Mouse (Mus musculus) ES-Bruce4 (cell line): ENCODE measurements around the gene Eme1. TPM values are rescaled to one million over a fixed set of nuclear protein-coding genes. Genes with fewer than 3 reads are reported as not detected.

Experiments
- H3K27ac ChIP-seq: 2 replicates; pipeline ENCODE4 v1.5.1; 2012; ENCODE audit warnings: low read length, inconsistent platforms; ENCODE audit not compliant: insufficient read depth
- H3K27me3 ChIP-seq: 2 replicates; pipeline ENCODE4 v1.6.1; 2012; ENCODE audit warnings: mild to moderate bottlenecking, low read length, inconsistent platforms; ENCODE audit not compliant: control insufficient read depth, poor library complexity, insufficient read depth, severe bottlenecking
- H3K36me3 ChIP-seq: 2 replicates; pipeline ENCODE4 v1.6.1; 2012; ENCODE audit warnings: inconsistent platforms, mild to moderate bottlenecking, low read length, moderate library complexity; ENCODE audit not compliant: control insufficient read depth, poor library complexity, insufficient read depth, severe bottlenecking
- H3K4me1 ChIP-seq: one replicate; pipeline ENCODE4 v1.8.1; 2011; ENCODE audit warnings: low read length; ENCODE audit not compliant: control insufficient read depth, insufficient read depth
- H3K4me3 ChIP-seq: 2 replicates; pipeline ENCODE4 v1.5.1; 2011; ENCODE audit warnings: low read depth, mild to moderate bottlenecking, low read length
- H3K9ac ChIP-seq: 2 replicates; pipeline ENCODE4 v1.6.1; 2012; ENCODE audit warnings: low read depth, mild to moderate bottlenecking, inconsistent platforms; ENCODE audit not compliant: poor library complexity, severe bottlenecking
- H3K9me3 ChIP-seq: replicated peaks from 2 replicates; pipeline ENCODE4 v1.6.1; 2012; ENCODE audit warnings: mild to moderate bottlenecking, low read length, inconsistent platforms; ENCODE audit not compliant: control insufficient read depth, poor library complexity, insufficient read depth, severe bottlenecking
- CTCF ChIP-seq: IDR thresholded peaks from one replicate; pipeline ENCODE4 v1.8.1; 2011; ENCODE audit warnings: low read depth, low read length
- EP300 ChIP-seq: IDR thresholded peaks from 2 replicates; pipeline ENCODE4 v1.6.1; 2011; ENCODE audit warnings: low read depth, low read length; ENCODE audit not compliant: insufficient read depth
- POLR2A ChIP-seq: IDR thresholded peaks from one replicate; pipeline ENCODE4 v1.8.1; 2011; ENCODE audit warnings: low read length; ENCODE audit not compliant: insufficient read depth
- polyA plus RNA-seq: library from polyadenylated mRNA; stranded (reverse); fragments of >200 nt; gene quantifications from 2 replicates; pipeline ENCODE4 v1.2.4, GENCODE M21; 2011; ENCODE audit warnings: low read depth; ENCODE audit not compliant: missing spikeins, insufficient read depth, insufficient read length

The Eme1 gene
- polyA plus RNA-seq, 1 experiment = 31.8 TPM

DNA sequence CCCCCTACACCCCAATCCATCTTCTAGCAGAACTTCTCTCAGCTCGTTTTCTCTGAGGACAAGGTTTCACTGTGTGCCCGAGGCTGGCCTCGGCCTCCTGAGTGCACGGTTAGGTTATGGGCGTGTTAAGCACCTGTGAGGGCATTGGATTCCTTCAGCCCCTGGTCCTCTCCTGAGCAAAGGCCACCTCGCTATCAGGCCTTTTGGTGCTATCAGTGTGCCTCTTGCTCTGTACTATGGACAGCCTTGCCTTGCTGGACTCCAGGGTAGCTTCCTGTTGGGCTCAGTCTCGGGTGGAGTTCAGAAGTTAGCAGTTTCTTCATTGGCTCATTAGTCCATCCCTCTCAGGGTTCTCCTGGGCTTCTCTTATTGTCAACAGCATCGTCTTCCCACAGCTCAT is 20.8 kb downstream of the Eme1 start:
- no peaks in the 10 kb centered on the region for H3K4me1 ChIP-seq
- no peak overlapping the region for H3K27ac ChIP-seq
- peaks cover 51% of the 10 kb centered on the region for H3K36me3 ChIP-seq
- no peaks in the 10 kb centered on the region for H3K9me3 ChIP-seq
- TF ChIP-seq POLR2A = no peak
- TF ChIP-seq CTCF = no peak
- TF ChIP-seq EP300 = no peak
- no peaks in the 10 kb centered on the region for H3K27me3 ChIP-seq
- no peak overlapping the region for H3K9ac ChIP-seq
- no peak overlapping the region for H3K4me3 ChIP-seq

DNA sequence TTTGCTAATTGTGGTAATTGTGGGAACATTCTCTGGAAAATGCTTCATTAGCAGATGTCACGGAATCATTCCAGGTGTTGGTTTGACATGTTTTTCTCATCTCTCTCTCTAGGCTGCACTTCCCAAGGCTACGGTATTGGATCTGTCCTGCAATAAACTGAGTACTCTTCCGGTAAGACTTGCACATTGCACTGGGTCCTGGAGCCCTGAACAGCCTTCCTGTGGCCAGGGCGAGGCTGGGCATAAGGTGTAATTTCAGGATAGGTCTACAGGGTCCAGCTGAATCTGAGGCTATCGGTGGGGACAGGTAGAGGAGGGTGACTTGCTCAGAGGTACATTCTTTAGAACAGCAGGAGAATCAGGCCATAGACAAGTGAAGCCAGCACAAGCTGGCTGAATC is 21.8 kb downstream of the Eme1 start:
- Histone ChIP-seq H3K9ac (no peak overlapping the region), H3K36me3 (peaks cover 42% of the 10 kb centered on the region)
- no peak for TF ChIP-seq POLR2A

DNA sequence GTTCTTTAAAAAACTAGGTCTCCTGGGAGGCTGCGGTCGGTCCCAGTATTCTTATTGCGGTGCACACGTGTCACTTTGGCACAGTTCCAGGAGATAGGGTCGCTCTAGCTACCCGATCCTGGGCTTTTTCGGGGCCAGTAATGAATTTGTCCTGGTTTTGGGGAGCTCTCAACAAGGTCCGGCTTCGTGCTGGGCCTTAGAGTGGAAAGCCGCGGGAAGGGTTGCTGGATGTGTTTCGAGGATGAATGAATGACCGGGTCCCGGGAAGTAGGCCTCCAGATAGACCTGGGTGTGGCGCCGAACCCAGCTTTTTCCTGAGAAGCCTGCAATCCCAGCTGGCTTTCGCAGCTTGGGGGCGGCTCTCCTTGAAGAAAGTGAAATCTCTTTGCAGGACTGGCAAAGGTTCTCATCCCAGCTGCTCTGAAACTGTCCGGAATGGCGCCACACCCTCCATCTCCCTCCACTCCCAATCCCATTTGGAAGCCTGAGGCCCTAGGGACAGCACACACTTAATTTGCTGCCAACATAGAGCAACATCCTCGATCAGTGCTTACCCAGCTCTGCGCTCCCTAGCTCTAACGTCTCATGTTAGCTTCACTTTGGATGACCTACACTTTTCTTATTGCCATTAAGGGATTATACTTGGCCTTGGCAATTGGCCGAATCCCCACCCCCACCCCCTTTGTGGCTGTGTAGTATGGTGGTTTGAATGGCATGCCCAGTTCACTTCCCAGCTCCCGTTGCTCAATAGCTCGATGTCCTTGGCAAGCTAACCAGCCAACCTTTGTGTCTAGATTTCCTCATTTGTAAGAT is 23.4 kb downstream of the Eme1 start:
- Histone ChIP-seq H3K9ac (peak overlapping the region; percentile 80), H3K4me3 (peak overlapping the region; percentile 90), H3K9me3 (no peaks in the 10 kb centered on the region), H3K4me1 (no peaks in the 10 kb centered on the region), H3K27me3 (no peaks in the 10 kb centered on the region), H3K27ac (peak overlapping the region; percentile 32), H3K36me3 (peaks cover 26% of the 10 kb centered on the region)
- no peak for TF ChIP-seq EP300
- no peak for TF ChIP-seq CTCF
- no peak for TF ChIP-seq POLR2A

More for the DNA sequence above, 21.8 kb downstream of the Eme1 start:
- H3K9me3 ChIP-seq = no peaks in the 10 kb centered on the region
- no peak overlapping the region for H3K27ac ChIP-seq
- no peaks in the 10 kb centered on the region for H3K4me1 ChIP-seq
- no peaks in the 10 kb centered on the region for H3K27me3 ChIP-seq
- no peak overlapping the region for H3K4me3 ChIP-seq

DNA sequence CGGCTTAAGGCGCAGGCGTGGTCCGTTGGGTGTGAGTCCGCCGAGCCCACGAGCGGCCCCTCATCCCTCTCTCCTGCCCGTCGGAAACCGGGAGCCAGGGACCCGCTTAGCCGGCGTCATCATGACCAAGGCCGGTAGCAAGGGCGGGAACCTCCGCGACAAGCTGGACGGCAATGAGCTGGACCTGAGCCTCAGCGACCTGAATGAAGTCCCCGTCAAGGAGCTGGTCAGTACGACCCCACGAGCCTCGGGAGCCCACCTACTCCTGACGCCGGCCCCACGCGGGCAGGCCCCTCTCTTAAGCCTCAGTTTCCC is 23.9 kb downstream of the Eme1 start:
- H3K4me1 ChIP-seq = no peaks in the 10 kb centered on the region
- TF ChIP-seq CTCF (no peak), POLR2A (no peak), EP300 (no peak)
- peak overlapping the region; percentile 90 for H3K4me3 ChIP-seq
- peak overlapping the region; percentile 80 for H3K9ac ChIP-seq
- no peaks in the 10 kb centered on the region for H3K9me3 ChIP-seq
- H3K27me3 ChIP-seq = no peaks in the 10 kb centered on the region
- peaks cover 20% of the 10 kb centered on the region for H3K36me3 ChIP-seq
- 0 out of 2 replicates have a peak overlapping the region, but pooled peaks have one; percentile 12 for H3K27ac ChIP-seq

DNA sequence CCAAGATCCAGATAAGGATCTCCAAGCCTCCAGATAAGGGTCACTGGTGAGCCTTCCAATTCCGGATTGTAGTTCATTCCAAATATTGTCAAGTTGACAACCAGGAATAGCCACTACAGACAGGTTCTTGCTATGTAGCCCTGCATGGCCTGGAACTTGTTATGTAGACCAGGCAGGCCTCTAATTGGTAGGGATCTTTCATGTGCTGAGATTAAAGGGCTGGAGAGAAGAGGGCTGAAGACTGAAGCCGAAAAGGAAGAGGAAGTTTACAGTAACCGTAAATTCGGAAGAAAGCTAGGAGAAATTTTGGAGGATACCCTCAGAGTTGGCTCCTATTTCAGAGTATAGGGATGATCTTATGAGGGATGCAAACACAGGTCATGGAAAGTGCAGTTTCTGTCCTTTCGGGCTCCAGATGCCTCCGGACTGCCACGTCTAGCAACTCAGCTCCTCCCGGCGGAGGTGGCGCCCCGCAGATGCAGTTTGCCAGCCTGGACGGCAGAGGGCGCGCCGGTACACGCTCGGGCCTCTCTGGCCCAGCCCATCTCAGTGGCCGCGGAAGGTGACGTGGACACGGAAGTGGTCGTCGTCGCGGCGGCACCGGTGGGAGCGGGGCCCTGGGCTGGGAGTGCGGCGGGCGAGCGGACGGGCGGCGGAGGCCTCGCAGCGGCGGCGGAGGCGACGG is 24.4 kb downstream of the Eme1 start, which contains the start of gene Lrrc59:
Gene Lrrc59 (plus strand): TSS at position 569 of the 685 bp plus-strand sequence.
- H3K4me3 ChIP-seq = peak within 1 kb of the TSS; percentile 90
- H3K27ac ChIP-seq = peak within 1 kb of the TSS; percentile 32
- H3K9ac ChIP-seq = peak within 1 kb of the TSS; percentile 80
- H3K27me3 ChIP-seq = no peaks in the 10 kb centered on the region
- H3K4me1 ChIP-seq = no peaks in the 10 kb centered on the region
- TF ChIP-seq CTCF (peak; percentile 82), EP300 (peak; percentile 60; the same call in 1 of the 2 replicates), POLR2A (no peak)
- H3K9me3 ChIP-seq = no peaks in the 10 kb centered on the region
- H3K36me3 ChIP-seq = peaks cover 15% of the 10 kb centered on the region

DNA sequence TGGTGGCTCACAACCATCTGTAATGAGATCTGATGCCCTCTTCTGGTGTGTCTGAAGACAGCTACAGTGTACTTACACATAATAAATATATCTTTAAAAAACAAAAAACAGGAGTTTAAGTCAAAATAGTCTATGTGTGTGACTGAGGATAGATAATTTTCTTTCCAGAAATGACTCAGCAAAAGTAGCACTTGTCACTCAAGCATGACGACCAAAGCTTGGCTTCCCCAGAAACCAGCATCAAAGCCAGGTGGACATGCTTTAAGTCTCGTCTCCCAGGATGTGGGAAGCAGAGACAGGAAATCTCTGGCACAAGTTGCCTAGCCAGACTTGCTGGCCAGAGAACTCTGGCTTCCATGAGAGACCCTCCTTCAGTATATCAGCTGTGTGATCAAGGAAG is 31.6 kb downstream of the Eme1 start:
- H3K27me3 ChIP-seq = no peaks in the 10 kb centered on the region
- H3K9ac ChIP-seq = no peak overlapping the region
- no peak for TF ChIP-seq EP300
- TF ChIP-seq CTCF = no peak
- TF ChIP-seq POLR2A = no peak
- no peaks in the 10 kb centered on the region for H3K36me3 ChIP-seq
- H3K27ac ChIP-seq = no peak overlapping the region
- H3K4me1 ChIP-seq = no peaks in the 10 kb centered on the region
- no peaks in the 10 kb centered on the region for H3K9me3 ChIP-seq
- no peak overlapping the region for H3K4me3 ChIP-seq
